Mouse (Mus musculus) liver, adult 2 months (tissue): Measurements from ENCODE around the gene Myh3.

Experiments
- CTCF ChIP-seq: fragments of 200-500 bp; IDR thresholded peaks from 2 replicates; pipeline ENCODE4 v1.5.1; 2011; ENCODE audit warnings: low read depth, low read length, control low read depth
- POLR2A ChIP-seq: fragments of 200-500 bp; IDR thresholded peaks from 2 replicates; pipeline ENCODE4 v1.6.1; 2011; ENCODE audit warnings: low read length, control low read depth; ENCODE audit not compliant: insufficient read depth; ENCODE audit errors: extremely low read depth

DNA sequence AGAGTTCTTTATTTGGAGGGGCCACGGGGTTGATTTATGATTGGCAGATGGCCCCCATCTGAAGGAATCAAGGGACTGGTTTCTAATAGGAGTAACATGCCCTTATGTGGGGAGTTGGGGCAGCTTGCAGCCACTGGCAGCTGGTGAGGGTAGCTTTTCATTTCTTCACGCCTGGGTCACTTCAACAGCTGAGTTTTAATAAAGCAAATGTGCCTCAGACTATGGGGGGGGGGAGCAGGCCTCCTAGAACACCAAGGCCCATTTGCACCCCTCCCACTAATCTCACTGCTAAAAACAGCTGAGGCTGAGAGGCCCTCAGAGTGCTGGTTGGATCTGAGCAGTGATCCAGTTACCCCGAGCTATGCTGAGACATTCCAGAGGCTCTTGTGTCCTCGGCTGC, 27.6 kb downstream of the Myh3 start:
- TF ChIP-seq CTCF (no peak), POLR2A (no peak)
